Mouse (Mus musculus) brain, embryonic 14.5 days (tissue): ENCODE measurements around the gene Scfd2.

Experiments
- CTCF ChIP-seq: fragments of 200-500 bp; IDR thresholded peaks from 2 replicates; pipeline ENCODE4 v1.5.1; 2012; ENCODE audit warnings: inconsistent platforms, mild to moderate bottlenecking, moderate library complexity, borderline replicate concordance; ENCODE audit not compliant: insufficient read depth, insufficient read length; ENCODE audit errors: extremely low read depth
- POLR2A ChIP-seq: fragments of 200-500 bp; IDR thresholded peaks from 2 replicates; pipeline ENCODE4 v1.6.1; 2012; ENCODE audit warnings: mild to moderate bottlenecking, inconsistent platforms, borderline replicate concordance; ENCODE audit not compliant: poor library complexity, insufficient read depth, insufficient read length, severe bottlenecking; ENCODE audit errors: extremely low read depth

- TF ChIP-seq POLR2A (no peak), CTCF (no peak)
These were observed 250.1 kb downstream of the Scfd2 start for GRCm38 (mm10) chr5:74281480-74281879.
